ENCODE assay signal across 8 mouse cellular contexts in the genomic region with DNA sequence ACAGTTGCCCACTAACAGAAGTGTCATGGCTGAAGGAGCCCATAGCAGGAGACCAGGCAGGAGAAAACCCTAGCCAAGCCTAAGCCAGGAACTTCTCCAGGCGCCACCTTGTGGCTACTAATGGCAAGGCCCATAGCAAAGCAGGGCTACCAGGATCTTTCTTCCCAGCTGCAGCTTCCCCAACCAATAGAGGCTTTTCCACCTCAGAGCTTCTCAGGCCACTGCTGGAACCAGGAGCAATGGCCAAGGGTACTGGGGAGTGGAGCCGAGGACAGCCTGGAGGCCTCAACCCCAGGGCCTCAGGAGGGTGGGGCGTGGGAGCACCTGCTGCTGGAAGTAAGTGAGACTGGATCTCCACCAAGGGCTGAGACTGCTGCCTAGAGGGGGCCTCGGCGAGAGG. TPM values are rescaled to one million over a fixed set of nuclear protein-coding genes. Genes with fewer than 3 reads are reported as not detected.
DNase-seq lines count a peak whose midpoint lies in the region; ATAC-seq lines count a peak whose summit lies in the region.

No protein-coding gene starts in this region.

- 49% methylated on average over 5 of the region's 5 CpGs for WGBS in intestine, embryonic 14.5 days

- intact Hi-C loops in left cerebral cortex, postnatal 14 days (cut with DNase I) = loop anchor here (5.0 kb wide), 1 partner anchor 59 kb away; the partner anchor contains the start of gene Anapc5

- H3K4me2 ChIP-seq in intestine, embryonic 14.5 days (ENCODE audit: low read length) = no peak overlapping the region

- peak; percentile 62 to 88 for DNase-seq in adrenal gland, adult (ENCODE audit: inconsistent age in 2 of 2, low spot score in 1 of 2)
- DNase-seq in adrenal gland, adult 8-10 months = no peak
- peak; percentile 59 to 77 for DNase-seq in cerebellum, postnatal 4 days (ENCODE audit: low spot score in 2 of 2)
- peak; percentile 24 to 36 for DNase-seq in gastrocnemius, adult 8-10 months (ENCODE audit: low spot score in 2 of 2)
- DNase-seq in intestine, embryonic 14.5 days (ENCODE audit: low spot score) = peak; percentile 81
- peak; percentile 75 to 79 for DNase-seq in left cerebral cortex, postnatal 14 days (ENCODE audit: low spot score in 2 of 2)
- peak; percentile 72 for DNase-seq in right cerebral cortex, postnatal 4 days

- no peak overlapping the region for H3K9ac ChIP-seq in intestine, embryonic 14.5 days (ENCODE audit: low read length)

- no peak overlapping the region for H3K4me3 ChIP-seq in intestine, embryonic 14.5 days (ENCODE audit: low read depth, low read length)

- no peaks in the 10 kb centered on the region for H3K4me1 ChIP-seq in intestine, embryonic 14.5 days (replicated peaks; ENCODE audit: control insufficient read depth, insufficient read depth, low read length)

- H3K27ac ChIP-seq in intestine, embryonic 14.5 days (ENCODE audit: low read depth) = no peak overlapping the region

- peaks cover 59% of the 10 kb centered on the region for H3K36me3 ChIP-seq in intestine, embryonic 14.5 days (ENCODE audit: control insufficient read depth, insufficient read depth, low read length)

- H3K9me3 ChIP-seq in intestine, embryonic 14.5 days (ENCODE audit: control insufficient read depth, low read length) = no peaks in the 10 kb centered on the region

- no peak; the same call in 1 of the 2 replicates for ATAC-seq in intestine, embryonic 14.5 days (replicated peaks; ENCODE audit: low FRiP score, low TSS enrichment, low read depth)
- peak; percentile 69 for ATAC-seq in megakaryocyte-erythroid progenitor cell, adult 5-6 weeks (replicated peaks; ENCODE audit: low FRiP score, low TSS enrichment, poor library complexity, severe bottlenecking)

- H3K27me3 ChIP-seq in intestine, embryonic 14.5 days (replicated peaks; ENCODE audit: control insufficient read depth, insufficient read depth, low read length) = no peaks in the 10 kb centered on the region

RNA-seq across cellular contexts. Expression of gene Rnf34, which starts 31.5 kb away (rescaled TPM):
- total RNA-seq in adrenal gland, adult 8-10 months (2022) = 10 to 100 TPM; 18.5 to 34.4 (median 27.0) TPM
- 10 to 100 TPM; 19.5 to 28.2 (median 20.1) TPM for total RNA-seq in gastrocnemius, adult 8-10 months (2022)
- 31.8 and 38.2 TPM in 2 replicates for polyA plus RNA-seq in intestine, embryonic 14.5 days (2014; fragmentation: Nextera tagmentation; extraction: Ambion mirVana)
- 10 to 100 TPM; 44.6 to 53.8 TPM for total RNA-seq in left cerebral cortex, postnatal 14 days (2021)
- total RNA-seq in megakaryocyte-erythroid progenitor cell, adult 5-6 weeks (2014; fragmentation: Nextera tagmentation) = 7.6 and 10.4 TPM in 2 replicates
- total RNA-seq in megakaryocyte-erythroid progenitor cell, adult 5-6 weeks (2017) = 15.4 and 22.2 TPM in 2 replicates
